Mouse (Mus musculus): ENCODE data around the gene Slk.
A peak's percentile ranks its signal among the peaks of the same experiment; 100 is the strongest.

Gene Slk

DNA sequence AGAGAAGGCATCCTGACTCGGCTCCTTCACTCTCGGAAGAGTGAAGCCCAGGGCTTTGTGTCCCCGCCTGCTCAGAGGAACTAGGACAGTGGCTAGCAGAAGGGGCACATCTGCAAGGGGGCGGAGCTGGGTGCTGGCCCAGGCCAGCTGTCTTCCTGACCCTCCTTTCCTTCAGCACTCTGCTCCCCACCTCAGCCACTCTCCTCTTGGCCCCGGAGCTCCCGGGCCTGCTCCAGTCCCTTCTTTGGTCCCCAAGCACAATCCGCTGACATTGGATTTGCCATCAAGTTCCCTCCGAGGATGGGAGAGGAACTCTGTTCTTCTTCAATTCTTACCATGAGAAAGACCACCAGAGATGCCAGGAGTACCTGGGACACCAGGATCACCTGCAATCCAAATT lies 72.8 kb downstream of the Slk start:
- DNase-seq (ENCODE audit: low spot score in 2 of 2), result no peak

DNA sequence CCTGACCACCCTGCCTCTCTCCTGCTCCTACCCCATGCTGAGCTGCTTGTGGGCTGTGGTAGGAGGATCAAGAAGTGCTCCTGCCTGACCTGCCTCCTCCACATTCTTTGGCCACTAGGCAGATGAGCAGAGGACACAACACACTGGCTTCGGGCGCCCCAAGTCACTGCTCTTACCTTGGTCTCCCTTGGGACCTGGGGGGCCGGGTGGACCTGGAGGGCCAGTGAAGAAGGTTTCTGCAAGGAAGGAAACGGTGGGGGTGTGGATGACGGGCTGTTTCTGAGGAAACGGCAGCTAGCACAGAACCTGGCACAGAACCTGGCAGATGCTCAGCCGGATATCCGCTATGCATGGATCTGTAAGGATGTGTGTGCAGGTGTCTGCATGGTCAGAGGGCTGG lies 73.7 kb downstream of the Slk start:
- no peak for DNase-seq (ENCODE audit: low spot score in 2 of 2)

DNA sequence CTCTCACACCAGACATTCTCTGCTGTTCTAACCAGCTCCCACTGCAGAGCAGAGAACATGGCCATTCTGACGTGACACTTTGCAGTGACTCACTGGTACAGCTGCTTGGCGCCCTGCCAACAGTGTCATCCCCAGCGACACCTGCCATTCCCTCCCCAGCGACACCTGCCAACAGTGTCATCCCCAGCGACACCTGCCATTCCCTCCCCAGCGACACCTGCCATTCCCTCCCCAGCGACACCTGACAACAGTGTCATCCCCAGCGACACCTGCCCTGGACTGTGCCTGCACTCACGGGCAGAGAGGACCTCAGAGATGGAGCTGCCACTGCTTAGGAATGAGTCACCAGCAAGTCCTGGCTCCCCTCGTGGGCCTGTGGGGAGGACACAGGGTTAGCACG lies 75.4 kb downstream of the Slk start:
- no peak for DNase-seq (ENCODE audit: low spot score in 2 of 2)

DNA sequence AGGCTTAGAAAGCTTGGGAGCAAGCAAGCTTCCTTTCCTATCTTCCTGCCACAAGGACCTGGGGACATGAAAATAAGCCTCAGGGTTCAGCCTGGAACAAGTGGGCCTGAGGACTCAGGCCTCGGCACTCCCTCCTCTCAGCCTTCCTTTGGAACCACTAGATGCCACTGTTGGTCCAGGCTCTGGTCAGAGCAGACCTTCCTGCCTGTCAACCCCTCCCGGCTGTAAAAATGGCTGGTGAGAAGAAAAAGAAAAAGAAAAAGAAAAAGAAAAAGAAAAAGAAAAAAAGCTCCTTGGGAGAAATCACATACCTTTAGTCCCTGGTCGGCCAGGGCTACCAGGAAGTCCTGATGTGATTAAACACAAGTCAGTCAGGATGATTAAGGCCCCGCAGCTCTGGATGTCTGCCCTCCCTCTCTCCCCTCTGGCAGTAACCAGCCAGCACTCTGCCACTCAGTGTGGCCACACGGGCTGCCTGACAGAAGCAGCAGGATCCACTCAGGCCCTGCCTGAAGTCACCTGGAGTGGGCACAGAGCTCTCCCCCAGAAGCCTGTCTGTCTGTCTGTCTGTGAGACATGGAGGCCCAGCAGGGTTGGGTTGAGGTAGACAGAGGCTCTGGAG lies 79.5 kb downstream of the Slk start:
- no peak for DNase-seq (ENCODE audit: low spot score in 2 of 2)

DNA sequence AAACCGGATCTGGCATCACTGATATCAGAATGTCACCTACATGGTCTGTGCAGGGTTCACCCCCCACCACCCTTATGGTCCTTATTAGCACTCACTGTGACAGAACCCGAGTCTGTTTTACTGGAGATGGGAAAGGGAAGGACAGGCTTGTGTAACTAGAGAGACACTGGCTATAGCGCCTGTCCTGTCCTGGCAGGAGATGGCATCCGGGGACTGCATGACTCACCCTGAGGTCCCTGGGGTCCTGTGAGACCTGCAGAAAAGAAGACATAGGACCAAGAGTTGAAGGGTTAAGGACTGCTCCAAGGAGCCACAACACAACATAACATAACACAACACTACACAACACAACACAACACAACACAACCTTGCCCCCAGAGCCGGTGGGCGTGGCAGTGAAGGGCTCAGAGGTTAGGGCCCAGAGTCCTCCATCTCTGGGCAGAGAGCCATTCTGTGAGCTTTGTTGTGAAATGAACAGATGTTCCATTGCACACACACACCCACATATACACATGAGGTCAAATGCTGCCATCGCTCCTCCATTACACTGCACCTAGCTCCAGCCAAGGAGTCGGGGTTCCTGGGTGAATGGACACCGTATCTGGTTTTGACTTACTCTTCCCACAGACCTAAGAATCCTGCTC lies 80.4 kb downstream of the Slk start:
- DNase-seq (ENCODE audit: low spot score in 2 of 2), result no peak

DNA sequence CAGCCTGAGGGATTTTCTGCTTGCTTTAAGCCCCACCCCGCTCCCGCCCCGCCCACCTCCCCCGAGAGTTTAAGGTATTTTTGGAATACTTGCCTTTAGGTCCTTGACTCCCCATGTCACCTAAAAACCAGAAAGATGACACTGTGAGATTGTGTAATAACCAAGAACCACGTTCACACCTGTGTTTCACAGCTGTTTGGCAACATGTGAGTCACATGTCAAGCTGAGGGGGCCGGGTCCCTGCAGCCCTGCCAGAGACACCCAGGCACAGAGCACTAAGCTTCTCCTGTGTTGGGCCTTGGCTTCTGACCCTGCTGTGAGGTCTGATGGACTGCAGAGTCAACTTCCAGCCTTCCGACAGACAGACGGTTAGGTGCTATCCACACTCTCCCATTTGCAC lies 88.1 kb downstream of the Slk start:
- no peak for DNase-seq (ENCODE audit: low spot score in 2 of 2)

DNA sequence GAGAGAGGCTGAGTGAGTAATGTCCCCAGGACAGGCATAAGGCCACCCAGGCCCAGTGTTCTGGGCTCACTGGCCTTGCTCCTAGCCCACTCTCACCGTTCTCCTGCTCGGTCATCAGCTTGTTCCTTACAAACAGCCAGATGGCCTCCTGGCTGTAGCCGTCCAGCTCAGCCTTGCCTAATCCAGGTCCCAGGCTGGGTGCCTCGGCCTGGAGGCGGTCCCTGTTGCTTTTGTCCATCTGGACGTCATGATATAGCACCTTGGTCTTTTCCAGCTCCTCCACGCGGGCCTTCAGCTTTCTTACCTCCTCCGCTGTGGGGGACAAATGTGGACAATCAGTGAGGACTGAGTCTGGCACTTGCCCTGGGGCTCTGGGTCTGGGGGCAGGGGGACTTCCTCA lies 88.9 kb downstream of the Slk start:
- no peak for DNase-seq (ENCODE audit: low spot score in 2 of 2)

DNA sequence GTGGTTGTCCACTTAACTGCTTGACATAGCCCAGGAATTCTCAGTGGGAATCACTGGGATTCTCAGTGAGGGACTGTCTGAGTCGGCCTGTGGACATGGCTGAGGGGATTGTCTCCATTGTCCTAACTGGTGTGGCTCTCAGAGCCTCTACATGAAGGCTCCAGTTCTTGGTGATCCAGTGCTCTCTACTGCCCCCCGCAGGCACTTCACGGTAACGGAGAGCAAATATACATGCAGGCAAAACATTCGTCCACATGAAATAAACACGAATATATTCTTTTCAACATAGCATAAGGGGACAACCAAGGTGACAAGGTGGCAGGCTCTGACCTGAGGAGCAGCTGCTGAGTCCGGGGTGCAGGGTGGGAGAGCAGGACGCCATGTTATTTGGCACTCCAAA lies 94.9 kb downstream of the Slk start:
- DNase-seq (ENCODE audit: low spot score in 2 of 2), result peak; percentile 14 to 46

DNA sequence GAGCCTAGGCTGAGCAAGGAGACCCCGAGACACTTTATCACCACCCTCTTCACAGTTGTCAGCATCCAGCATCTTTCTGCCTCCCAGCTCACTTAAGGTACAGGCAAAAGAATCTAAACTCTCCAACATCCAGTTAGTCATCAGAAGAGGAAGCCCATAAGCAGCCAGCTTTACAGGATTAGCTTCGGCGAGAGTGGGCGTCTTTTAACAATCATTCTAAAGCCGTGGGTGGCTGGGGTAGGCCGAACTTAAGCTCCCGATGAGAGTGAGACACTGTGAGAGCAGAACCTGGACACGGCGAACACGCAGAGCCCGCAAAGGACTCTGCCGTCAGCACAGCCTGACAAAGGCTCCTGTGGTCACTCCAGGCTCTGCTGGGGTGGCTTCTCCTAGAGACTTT lies 99.2 kb downstream of the Slk start:
- no peak for DNase-seq (ENCODE audit: low spot score in 2 of 2)

DNA sequence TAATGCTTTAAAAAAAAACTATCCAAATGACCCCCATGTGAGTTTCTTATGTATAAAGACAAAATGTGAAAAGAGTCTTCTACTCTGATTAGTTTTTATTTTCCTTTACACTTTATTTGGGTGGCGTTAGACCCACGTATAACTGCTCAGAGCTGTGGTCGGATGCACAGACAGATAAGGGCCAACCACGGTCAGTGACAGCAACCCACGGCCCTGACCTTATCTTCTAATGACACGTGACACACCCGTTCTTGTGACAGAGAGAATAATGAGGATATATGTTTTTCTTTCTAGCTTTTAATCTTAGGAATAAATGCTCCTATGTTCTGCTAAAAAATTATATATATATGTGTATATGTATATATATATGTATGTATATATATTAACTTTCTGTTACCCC lies 110.1 kb downstream of the Slk start:
- DNase-seq (ENCODE audit: low spot score in 2 of 2), result no peak

DNA sequence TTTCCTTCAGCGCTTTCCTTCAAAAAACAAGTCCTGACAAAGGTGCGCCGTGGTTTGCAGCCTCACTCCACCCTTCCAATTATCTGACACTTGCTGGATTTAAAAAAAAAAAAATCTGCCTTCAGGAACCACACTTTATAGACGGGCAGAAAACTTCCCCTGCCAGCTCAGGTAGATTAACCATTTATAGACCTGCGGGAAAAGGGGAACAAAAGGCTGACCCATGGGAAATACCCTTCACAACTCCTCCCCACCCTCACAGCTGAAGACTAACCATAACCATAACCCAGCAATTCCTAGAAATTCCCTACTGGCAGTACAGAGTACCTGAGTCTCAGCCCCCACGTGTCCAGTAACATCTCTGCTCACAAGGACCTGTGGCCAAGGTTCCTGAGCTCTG lies 112.5 kb downstream of the Slk start, which contains the start of gene Col17a1:
TSS of gene Col17a1 (minus strand) at position 101 of the 400 bp plus-strand sequence.
- DNase-seq (ENCODE audit: low spot score in 2 of 2), result no peak

Measured in thymus, postnatal 10 days (tissue).